Comparison of ENCODE assay signal across 28 mouse cellular contexts in the genomic region with DNA sequence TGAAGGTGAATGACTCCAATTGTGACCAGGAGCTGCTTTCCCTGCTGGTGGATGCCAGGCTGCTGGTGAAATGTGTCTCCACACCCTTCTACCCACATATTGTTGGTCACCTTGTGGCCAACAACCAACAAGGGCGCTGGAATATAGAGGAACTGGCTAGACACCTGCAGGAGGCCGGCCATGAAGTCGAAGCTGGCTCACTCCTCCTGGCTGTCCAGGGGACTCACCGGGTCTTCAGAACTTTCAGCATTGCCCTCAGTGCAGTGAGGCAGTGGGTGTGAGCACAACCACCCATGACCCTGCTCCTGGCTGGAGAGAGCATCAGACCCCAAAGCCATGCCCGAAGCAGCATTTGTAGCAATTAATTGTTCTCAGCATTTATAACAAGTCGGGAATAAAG.
"Had no signal": no experiment of that assay in that cellular context is flagged by ENCODE, and none has a peak within 500 bp of the region (broad histone marks: within the 10 kb centered on the region; RNA-seq: fewer than 3 reads in every experiment).

No protein-coding gene starts in this region.

- ATAC-seq: forebrain, embryonic 13.5 days; forebrain, embryonic 14.5 days; forebrain, embryonic 15.5 days; forebrain, embryonic 16.5 days; forebrain, postnatal 0 days had no signal

- H3K27me3 ChIP-seq: embryonic facial prominence, embryonic 12.5 days; embryonic facial prominence, embryonic 13.5 days; embryonic facial prominence, embryonic 15.5 days; forebrain, embryonic 12.5 days; forebrain, embryonic 13.5 days; forebrain, embryonic 15.5 days had no signal

- H3K9ac ChIP-seq: embryonic facial prominence, embryonic 12.5 days; embryonic facial prominence, embryonic 13.5 days; embryonic facial prominence, embryonic 15.5 days; forebrain, embryonic 12.5 days; forebrain, embryonic 13.5 days; forebrain, embryonic 15.5 days; forebrain, postnatal 0 days had no signal

- DNase-seq: cerebellum, adult 2 months; cerebellum, adult 8-10 months; cerebellum, adult 9-10 months; cerebellum, adult 9-11 months; cerebellum, postnatal 10 days; cerebellum, postnatal 14 days; cerebellum, postnatal 25 days; cerebellum, postnatal 36 days; embryo, embryonic 11 days; forebrain, postnatal 0 days; gastrocnemius, adult 2 months; gastrocnemius, postnatal 10 days; gastrocnemius, postnatal 14 days; gastrocnemius, postnatal 25 days; gastrocnemius, postnatal 36 days; heart, adult 18-20 months; heart, adult 2 months had no signal

- H3K36me3 ChIP-seq: forebrain, embryonic 12.5 days; forebrain, embryonic 15.5 days had no signal

- H3K4me1 ChIP-seq: embryonic facial prominence, embryonic 10.5 days; embryonic facial prominence, embryonic 12.5 days; embryonic facial prominence, embryonic 13.5 days; embryonic facial prominence, embryonic 15.5 days; forebrain, embryonic 10.5 days; forebrain, embryonic 12.5 days; forebrain, embryonic 13.5 days; forebrain, embryonic 15.5 days had no signal

- H3K4me2 ChIP-seq: embryonic facial prominence, embryonic 12.5 days; embryonic facial prominence, embryonic 13.5 days; embryonic facial prominence, embryonic 15.5 days; forebrain, embryonic 12.5 days; forebrain, embryonic 13.5 days; forebrain, embryonic 15.5 days had no signal

- H3K27ac ChIP-seq: embryonic facial prominence, embryonic 10.5 days; embryonic facial prominence, embryonic 12.5 days; embryonic facial prominence, embryonic 13.5 days; embryonic facial prominence, embryonic 15.5 days; forebrain, embryonic 10.5 days; forebrain, embryonic 12.5 days; forebrain, embryonic 13.5 days; forebrain, embryonic 15.5 days; gastrocnemius, adult 2 months; heart, adult 2 months had no signal

- H3K4me3 ChIP-seq: embryonic facial prominence, embryonic 10.5 days; embryonic facial prominence, embryonic 12.5 days; embryonic facial prominence, embryonic 13.5 days; embryonic facial prominence, embryonic 15.5 days; erythroblast, embryonic 14.5 days; forebrain, embryonic 10.5 days; forebrain, embryonic 12.5 days; forebrain, embryonic 13.5 days; forebrain, embryonic 15.5 days; gastrocnemius, adult 2 months; heart, adult 2 months had no signal

- H3K9me3 ChIP-seq: embryonic facial prominence, embryonic 10.5 days; embryonic facial prominence, embryonic 12.5 days; embryonic facial prominence, embryonic 13.5 days; embryonic facial prominence, embryonic 15.5 days; forebrain, embryonic 10.5 days; forebrain, embryonic 12.5 days; forebrain, embryonic 13.5 days; forebrain, embryonic 15.5 days had no signal
